Mouse (Mus musculus) adrenal gland, adult 2 months (tissue): ENCODE data around the gene Rxrb. TPM values are rescaled to one million over a fixed set of nuclear protein-coding genes. Genes with fewer than 3 reads are reported as not detected.

Experiments
- DNase-seq: peaks from one replicate; pipeline ENCODE4 v3.0.0; 2021
- microRNA-seq, 2 experiments: library from miRNA; unstranded; fragments of <30 nt; microRNA quantifications; one replicate each; pipeline ENCODE4 v1.2.0; 2021
- polyA plus RNA-seq: library from polyadenylated mRNA; depleted of rRNA; stranded (reverse); fragments of >200 nt; gene quantifications from 2 replicates; pipeline ENCODE4 v1.2.3, GENCODE M21; 2012; rRNA removed
- total RNA-seq, 2 experiments: library from RNA; stranded (reverse); gene quantifications; 2 replicates each; pipeline ENCODE4 v1.2.3; 2021

Rxrb gene
- total and polyA plus RNA-seq, 3 experiments: 47.5 to 150 (median 54.9) TPM

DNA sequence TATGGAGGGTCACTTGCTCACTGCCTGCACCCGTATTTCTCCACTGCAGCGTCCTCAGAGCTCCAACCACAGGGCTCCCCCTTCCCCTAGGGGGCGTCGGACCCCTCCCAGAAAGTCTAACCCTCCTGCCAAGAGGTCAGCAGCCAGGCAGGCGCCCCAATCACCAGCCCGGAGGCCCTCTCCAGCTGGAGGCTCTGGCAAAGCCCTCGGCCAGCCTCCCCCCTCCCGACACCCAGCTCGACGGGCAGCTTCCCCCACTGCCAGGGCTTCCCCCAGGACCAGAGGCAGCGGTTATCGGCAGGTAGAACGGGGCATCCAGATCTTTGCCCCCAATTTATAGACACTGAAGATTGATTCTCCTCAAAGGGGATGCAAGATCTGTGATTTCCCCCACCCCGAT lies 14.3 kb downstream of the Rxrb start:
- DNase-seq: no peak

GRCm38 (mm10) chr17:34047404-34048050 lies 15.9 kb downstream of the Rxrb start:
- no peak for DNase-seq

DNA sequence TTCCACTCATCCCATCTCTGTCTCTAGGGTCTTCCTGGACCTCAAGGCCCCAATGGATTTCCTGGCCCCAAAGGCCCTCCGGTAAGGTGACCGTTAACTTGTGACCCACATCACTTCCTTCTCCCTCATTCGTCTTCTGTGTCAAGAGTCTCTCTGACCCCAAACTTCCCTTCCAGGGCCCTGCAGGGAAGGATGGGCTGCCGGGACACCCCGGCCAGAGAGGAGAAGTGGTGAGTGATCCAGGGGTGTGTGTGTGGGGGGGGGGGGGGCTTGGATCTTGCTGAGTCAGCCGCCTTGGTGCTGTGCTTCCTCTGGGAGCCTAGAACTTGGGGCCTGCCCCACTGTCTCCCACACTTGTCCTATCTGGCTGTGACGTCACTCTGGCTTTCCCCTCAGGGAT lies 25.6 kb downstream of the Rxrb start:
- no peak for DNase-seq

GRCm38 (mm10) chr17:34068864-34069263 lies 37.3 kb downstream of the Rxrb start:
- DNase-seq: no peak

DNA sequence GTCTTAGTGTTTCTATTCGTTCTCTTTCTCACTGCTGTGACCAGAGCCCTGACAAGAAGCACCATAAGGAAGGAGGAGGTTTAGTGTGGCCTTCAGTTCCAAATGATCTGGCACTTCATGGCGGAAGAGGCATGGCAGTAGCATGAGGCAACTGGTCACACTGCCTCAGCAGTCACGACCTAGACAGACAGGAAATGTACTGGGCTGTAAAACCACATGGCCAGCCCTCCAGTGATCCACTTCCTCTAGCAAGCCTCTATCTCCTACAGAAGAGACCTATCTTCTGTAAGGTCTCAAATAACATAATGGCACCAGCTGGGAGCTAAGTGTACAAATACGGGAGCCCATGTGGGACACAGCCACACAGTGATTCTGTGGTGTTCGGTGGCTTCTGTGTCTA lies 40.5 kb downstream of the Rxrb start:
- DNase-seq: no peak

GRCm38 (mm10) chr17:34075271-34075670 lies 43.7 kb downstream of the Rxrb start:
- DNase-seq: peak; percentile 66

- DNase-seq: peak; percentile 66
Observed at GRCm38 (mm10) chr17:34077549-34077948, 45.9 kb downstream of the Rxrb start.

GRCm38 (mm10) chr17:34078148-34078547 lies 46.5 kb downstream of the Rxrb start:
- DNase-seq: no peak

DNA sequence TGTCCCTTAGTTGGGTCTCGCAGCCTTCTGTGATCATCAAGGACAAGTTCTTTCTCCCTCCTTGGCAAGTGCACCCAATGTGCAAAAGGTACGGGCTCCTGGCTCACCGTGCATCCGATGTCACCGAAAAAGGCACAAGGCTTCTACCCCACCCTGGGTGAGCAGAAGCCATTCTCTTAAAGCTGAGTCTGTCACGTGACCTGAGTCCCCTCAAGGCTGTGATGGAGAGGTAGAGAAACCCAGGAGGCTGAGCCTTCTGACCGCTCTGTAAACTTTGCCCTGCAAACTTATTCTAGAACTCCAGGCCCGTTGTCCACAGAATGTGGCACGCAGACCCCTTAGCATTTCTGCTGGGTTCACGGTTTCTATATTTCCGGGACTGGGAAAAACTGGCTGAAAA lies 47.4 kb downstream of the Rxrb start:
- no peak for DNase-seq

DNA sequence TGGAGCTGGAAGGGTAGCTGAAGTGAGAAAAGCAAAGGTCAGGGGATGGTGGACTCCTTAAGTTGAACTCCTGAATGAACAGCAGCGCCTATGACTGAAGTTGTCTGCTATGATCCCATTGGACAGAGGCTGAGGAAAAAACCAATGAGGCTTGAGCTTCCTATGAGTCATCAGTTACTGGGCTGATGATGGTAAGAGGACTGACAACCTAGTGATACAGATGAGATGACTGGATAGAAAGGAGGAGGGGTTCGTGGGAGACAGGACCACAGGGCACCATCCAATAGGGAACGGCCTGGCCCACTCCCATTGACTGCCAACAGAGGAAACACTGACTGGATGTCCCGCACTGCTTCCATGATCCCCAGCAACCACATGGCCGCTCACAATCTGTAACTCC lies 48.0 kb downstream of the Rxrb start:
- DNase-seq: peak; percentile 55

GRCm38 (mm10) chr17:34083104-34083503 lies 51.5 kb downstream of the Rxrb start:
- no peak for DNase-seq

DNA sequence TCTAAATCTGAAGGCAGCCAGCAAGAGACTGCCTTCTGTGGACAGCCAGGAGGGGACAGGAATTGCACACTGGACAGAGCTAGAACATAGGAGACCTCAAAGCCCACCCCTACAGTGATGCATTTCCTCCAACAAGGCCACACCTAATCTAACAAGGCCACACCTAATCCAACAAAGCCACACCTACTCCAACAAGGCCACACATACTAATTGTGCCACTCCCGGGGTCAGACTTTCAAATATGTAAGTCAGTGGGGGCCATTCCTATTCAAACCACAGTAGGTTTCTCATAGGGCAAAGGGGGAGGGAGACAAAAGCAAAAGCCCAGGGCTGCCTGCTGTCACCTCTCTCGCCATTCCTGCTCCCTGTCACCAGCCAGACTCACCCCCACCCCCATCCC lies 55.8 kb downstream of the Rxrb start:
- DNase-seq: no peak

Small RNA genes within 50 kb of the gene (microRNA-seq; reads per million reads assigned to microRNA genes)
- 0.44 to 1.2 reads per million in 2 experiments for gene Mir219a-1
- 0 reads per million in 2 experiments for gene Mir219c

Other genes starting within 250 kb of the Rxrb start
Only the 30 nearest of the 33 such genes appear.
- gene Rps28, start 207.2 kb upstream of the Rxrb start, total RNA-seq: 1,000 to 10,000 TPM; 1,533 to 1,560 TPM
- 387 and 446 TPM in 2 replicates for gene Rps28, start 207.2 kb upstream of the Rxrb start, polyA plus RNA-seq
- gene Ndufa7, start 207.2 kb upstream of the Rxrb start, total RNA-seq: 100 to 1,000 TPM; 507 to 539 TPM
- 556 and 578 TPM in 2 replicates for gene Ndufa7, start 207.2 kb upstream of the Rxrb start, polyA plus RNA-seq
- 10 to 100 TPM; 34.2 to 42.8 TPM for gene Cd320, start 188.7 kb upstream of the Rxrb start, total RNA-seq
- 85.2 and 99.1 TPM in 2 replicates for gene Cd320, start 188.7 kb upstream of the Rxrb start, polyA plus RNA-seq
- not detected for gene Gm7029, start 158.0 kb upstream of the Rxrb start, total RNA-seq
- not detected in 2 replicates for gene Gm7029, start 158.0 kb upstream of the Rxrb start, polyA plus RNA-seq
- gene Kifc1, start 141.2 kb upstream of the Rxrb start, total RNA-seq: 1 to 10 TPM; 1.4 to 1.6 TPM
- gene Kifc1, start 141.2 kb upstream of the Rxrb start, polyA plus RNA-seq: 1.8 and 2.5 TPM in 2 replicates
- not detected for gene Platr17, start 126.7 kb upstream of the Rxrb start, total RNA-seq
- gene Platr17, start 126.7 kb upstream of the Rxrb start, polyA plus RNA-seq: not detected in 2 replicates
- gene Daxx, start 122.4 kb upstream of the Rxrb start, total RNA-seq: 10 to 100 TPM; 29.0 to 30.3 TPM
- gene Daxx, start 122.4 kb upstream of the Rxrb start, polyA plus RNA-seq: 54.7 and 65.7 TPM in 2 replicates
- 100 to 1,000 TPM; 151 to 171 TPM for gene Tapbp, start 115.9 kb upstream of the Rxrb start, total RNA-seq
- 244 and 245 TPM in 2 replicates for gene Tapbp, start 115.9 kb upstream of the Rxrb start, polyA plus RNA-seq
- gene Zbtb22, start 115.9 kb upstream of the Rxrb start, total RNA-seq: 10 to 100 TPM; 26.1 to 38.3 TPM
- gene Zbtb22, start 115.9 kb upstream of the Rxrb start, polyA plus RNA-seq: 52.1 and 57.1 TPM in 2 replicates
- gene Rgl2, start 102.3 kb upstream of the Rxrb start, total RNA-seq: 10 to 100 TPM; 44.2 to 44.4 TPM
- gene Rgl2, start 102.3 kb upstream of the Rxrb start, polyA plus RNA-seq: 237 and 298 TPM in 2 replicates
- 100 to 1,000 TPM in 1 of 2 experiments, 10 to 100 TPM in 1; 69.7 to 100 TPM for gene Pfdn6, start 91.5 kb upstream of the Rxrb start, total RNA-seq
- gene Pfdn6, start 91.5 kb upstream of the Rxrb start, polyA plus RNA-seq: 5.0 and 6.8 TPM in 2 replicates
- 10 to 100 TPM; 35.4 to 38.4 TPM for gene Wdr46, start 91.2 kb upstream of the Rxrb start, total RNA-seq
- 18.9 and 25.6 TPM in 2 replicates for gene Wdr46, start 91.2 kb upstream of the Rxrb start, polyA plus RNA-seq
- 1 to 10 TPM; 4.0 to 6.5 TPM for gene B3galt4, start 80.3 kb upstream of the Rxrb start, total RNA-seq
- gene B3galt4, start 80.3 kb upstream of the Rxrb start, polyA plus RNA-seq: 21.2 and 21.3 TPM in 2 replicates
- gene Vps52, start 76.0 kb upstream of the Rxrb start, total RNA-seq: 10 to 100 TPM; 52.8 to 55.1 TPM
- 88.4 and 107 TPM in 2 replicates for gene Vps52, start 76.0 kb upstream of the Rxrb start, polyA plus RNA-seq
- gene Rps18, start 75.8 kb upstream of the Rxrb start, total RNA-seq: 100 to 1,000 TPM; 541 to 790 TPM
- gene Rps18, start 75.8 kb upstream of the Rxrb start, polyA plus RNA-seq: 153 and 176 TPM in 2 replicates
- 100 to 1,000 TPM; 577 to 669 TPM for gene H2-K1, start 31.5 kb upstream of the Rxrb start, total RNA-seq
- gene H2-K1, start 31.5 kb upstream of the Rxrb start, polyA plus RNA-seq: 2,584 and 2,844 TPM in 2 replicates
- gene Ring1, start 7.1 kb upstream of the Rxrb start, total RNA-seq: 10 to 100 TPM; 41.4 to 57.0 TPM
- gene Ring1, start 7.1 kb upstream of the Rxrb start, polyA plus RNA-seq: 70.0 and 92.4 TPM in 2 replicates
- gene H2-Ke6, start 3.8 kb upstream of the Rxrb start, total RNA-seq: 100 to 1,000 TPM; 252 to 263 TPM
- gene H2-Ke6, start 3.8 kb upstream of the Rxrb start, polyA plus RNA-seq: 362 and 465 TPM in 2 replicates
- 100 to 1,000 TPM; 156 to 217 TPM for gene Slc39a7, start 130 bp upstream of the Rxrb start, total RNA-seq
- gene Slc39a7, start 130 bp upstream of the Rxrb start, polyA plus RNA-seq: 291 and 321 TPM in 2 replicates
- 1 to 10 TPM; 1.0 to 1.1 TPM for gene Col11a2, start 7.6 kb downstream of the Rxrb start, total RNA-seq
- 0.35 and 1.7 TPM in 2 replicates for gene Col11a2, start 7.6 kb downstream of the Rxrb start, polyA plus RNA-seq
- gene H2-Oa, start 60.5 kb downstream of the Rxrb start, total RNA-seq: under 1 TPM in 1 of 2 experiments, not detected in 1; 0.62 TPM
- 1.9 TPM in 2 replicates for gene H2-Oa, start 60.5 kb downstream of the Rxrb start, polyA plus RNA-seq
- gene H2-DMa, start 87.7 kb downstream of the Rxrb start, total RNA-seq: 10 to 100 TPM; 14.4 to 18.9 TPM
- gene H2-DMa, start 87.7 kb downstream of the Rxrb start, polyA plus RNA-seq: 24.2 and 27.4 TPM in 2 replicates
- gene Brd2, start 90.8 kb downstream of the Rxrb start, total RNA-seq: 100 to 1,000 TPM; 173 to 286 TPM
- 103 and 104 TPM in 2 replicates for gene Brd2, start 90.8 kb downstream of the Rxrb start, polyA plus RNA-seq
- gene H2-DMb2, start 111.5 kb downstream of the Rxrb start, total RNA-seq: 1 to 10 TPM; 2.0 to 3.4 TPM
- 1.3 and 2.3 TPM in 2 replicates for gene H2-DMb2, start 111.5 kb downstream of the Rxrb start, polyA plus RNA-seq
- gene H2-DMb1, start 121.3 kb downstream of the Rxrb start, total RNA-seq: 10 to 100 TPM in 1 of 2 experiments, 1 to 10 TPM in 1; 6.4 to 12.3 TPM
- gene H2-DMb1, start 121.3 kb downstream of the Rxrb start, polyA plus RNA-seq: 32.6 and 33.3 TPM in 2 replicates
- 10 to 100 TPM; 15.4 to 19.1 TPM for gene Tap1, start 155.7 kb downstream of the Rxrb start, total RNA-seq
- 44.5 and 44.9 TPM in 2 replicates for gene Tap1, start 155.7 kb downstream of the Rxrb start, polyA plus RNA-seq
- 10 to 100 TPM; 12.1 to 20.6 TPM for gene Psmb9, start 156.0 kb downstream of the Rxrb start, total RNA-seq
- 45.1 and 54.8 TPM in 2 replicates for gene Psmb9, start 156.0 kb downstream of the Rxrb start, polyA plus RNA-seq
- gene Psmb8, start 165.9 kb downstream of the Rxrb start, total RNA-seq: 10 to 100 TPM; 21.8 to 41.4 TPM
- gene Psmb8, start 165.9 kb downstream of the Rxrb start, polyA plus RNA-seq: 49.6 and 68.0 TPM in 2 replicates
- 10 to 100 TPM; 43.6 to 55.6 TPM for gene Tap2, start 171.7 kb downstream of the Rxrb start, total RNA-seq
- 61.0 and 64.1 TPM in 2 replicates for gene Tap2, start 171.7 kb downstream of the Rxrb start, polyA plus RNA-seq
- gene H2-Ob, start 207.1 kb downstream of the Rxrb start, total RNA-seq: 1 to 10 TPM in 1 of 2 experiments, under 1 TPM in 1; 0.49 to 1.3 TPM
- 0.91 TPM in 2 replicates for gene H2-Ob, start 207.1 kb downstream of the Rxrb start, polyA plus RNA-seq